Mouse (Mus musculus): Measurements from ENCODE around the gene Dppa2. TPM values are rescaled to one million over a fixed set of nuclear protein-coding genes. Genes with fewer than 3 reads are reported as not detected.

Dppa2 gene
- not detected for total RNA-seq (2023)

DNA sequence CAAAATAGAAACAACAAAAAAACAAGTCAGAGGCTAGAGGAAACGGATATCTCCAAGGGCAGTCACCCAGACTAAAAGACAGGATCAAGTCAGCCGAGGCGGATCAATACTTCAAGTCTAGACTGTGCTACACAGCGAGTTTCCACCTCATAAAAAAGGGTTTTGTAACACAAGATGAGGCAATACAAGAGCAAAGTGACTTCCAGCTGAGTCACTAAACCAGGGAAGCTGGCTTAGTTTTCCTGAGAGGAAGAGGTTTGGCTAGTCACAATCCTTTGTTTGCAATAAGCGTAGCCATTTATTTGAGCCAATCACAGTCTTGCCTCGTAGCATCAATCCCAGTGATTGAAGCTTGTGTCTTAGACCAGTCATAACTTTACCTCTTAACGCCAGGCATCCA, at the start of gene Dppa2:
Gene Dppa2, plus strand, starts transcription at position 400 of the 400 bp plus-strand sequence.

DNA sequence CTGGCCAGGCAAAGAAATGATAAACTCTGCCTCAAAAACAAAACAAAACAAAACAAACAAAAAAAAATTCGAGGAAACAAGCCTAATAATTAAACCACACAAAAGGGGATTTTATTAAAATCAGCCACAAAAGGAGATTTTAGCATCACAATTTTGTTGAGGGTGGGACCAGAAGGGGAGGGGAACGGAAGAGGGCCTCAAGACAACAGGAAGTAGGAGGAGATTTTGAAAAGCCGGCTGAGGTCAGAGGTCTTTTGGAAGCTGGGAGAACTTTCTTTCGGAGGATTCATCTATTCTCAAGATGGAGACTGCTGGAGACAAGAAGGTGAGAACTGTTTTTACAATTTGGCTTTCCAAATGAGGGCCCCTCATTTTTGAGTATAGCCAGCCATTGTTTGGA, 20.2 kb upstream of the Dppa2 start, which contains the start of gene Dppa4:
Gene Dppa4, plus strand, starts transcription at position 217 of the 400 bp plus-strand sequence.

Other genes starting within 250 kb of the Dppa2 start
- not detected for gene Dppa4, start 20.2 kb upstream of the Dppa2 start, total RNA-seq (2023)
- not detected for gene Gm5485, start 108.5 kb downstream of the Dppa2 start, total RNA-seq (2023)
- not detected for gene Morc1, start 127.3 kb downstream of the Dppa2 start, total RNA-seq (2023)